Mouse (Mus musculus): Measurements from ENCODE around the gene Prrc2b.

DNA sequence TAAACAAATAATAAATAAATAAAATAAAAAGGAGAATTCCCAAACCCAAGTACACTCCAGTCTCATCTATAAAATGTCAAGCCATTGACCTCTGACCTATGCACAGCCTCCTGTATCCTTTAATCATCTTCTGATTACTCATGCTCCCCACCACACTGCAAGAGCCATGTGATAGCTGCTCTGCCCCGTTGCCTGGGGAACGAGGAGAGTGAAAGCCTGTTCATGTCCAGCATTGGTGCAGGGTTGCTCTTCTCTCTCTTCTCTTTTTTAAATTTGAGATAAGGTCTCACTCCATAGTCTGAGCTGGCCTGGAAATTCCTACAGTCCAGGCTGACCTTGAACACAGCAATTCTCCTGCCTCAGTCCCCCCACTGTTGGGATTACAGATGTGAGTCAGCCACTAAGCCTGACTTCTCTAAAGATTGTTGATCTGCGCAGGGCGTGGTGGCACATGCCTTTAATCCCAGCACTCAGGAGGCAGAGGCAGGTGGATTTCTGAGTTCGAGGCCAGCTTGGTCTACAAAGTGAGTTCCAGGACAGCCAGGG, 4.2 kb upstream of the Prrc2b start:
- TF ChIP-seq CTCF (IDR thresholded peaks at IDR 0.05; ENCODE audit: low read depth, low read length) (no peak), POLR2A (IDR thresholded peaks at IDR 0.05; ENCODE audit: extremely low read depth, insufficient read depth, low read length) (no peak)

All from liver, adult 2 months (tissue).